Mouse (Mus musculus) liver, adult 2 months (tissue): Measurements from ENCODE around the gene Mptx2.
"Not testable (repeated sequence)": the region's sequence is repeated elsewhere in the genome, so short reads cannot be mapped to it uniquely, and the experiment has no call there.

ENCODE experiments used
- CTCF ChIP-seq: fragments of 200-500 bp; IDR thresholded peaks from 2 replicates; pipeline ENCODE4 v1.5.1; 2011; ENCODE audit warnings: low read depth, low read length, control low read depth
- POLR2A ChIP-seq: fragments of 200-500 bp; IDR thresholded peaks from 2 replicates; pipeline ENCODE4 v1.6.1; 2011; ENCODE audit warnings: low read length, control low read depth; ENCODE audit not compliant: insufficient read depth; ENCODE audit errors: extremely low read depth

GRCm38 (mm10) chr1:173302795-173303194 is 25.2 kb upstream of the Mptx2 start:
- TF ChIP-seq CTCF, POLR2A: not testable (repeated sequence)
